Mouse (Mus musculus) hindbrain, embryonic 14.5 days (tissue): ENCODE data around the gene Gpr84. TPM values are rescaled to one million over a fixed set of nuclear protein-coding genes. Genes with fewer than 3 reads are reported as not detected.

Experiments
- ATAC-seq: fragments of 200-750 bp; cut with Nextera tagmentation; 2 replicates; pipeline ENCODE4 v1.8.0; 2017; ENCODE audit warnings: moderate number of reproducible peaks, mild to moderate bottlenecking, moderate TSS enrichment, moderate library complexity; ENCODE audit not compliant: low FRiP score
- DNase-seq: peaks from one replicate; pipeline ENCODE4 v3.0.0-alpha.2; 2015; ENCODE audit warnings: low spot score
- H3K27ac ChIP-seq: fragments of 300-500 bp; sonication (generic); 2 replicates; pipeline ENCODE4 v1.5.1; 2014; ENCODE audit warnings: mild to moderate bottlenecking, moderate library complexity
- H3K27me3 ChIP-seq: fragments of 300-500 bp; sonication (generic); 2 replicates; pipeline ENCODE4 v1.6.1; 2014; ENCODE audit warnings: mild to moderate bottlenecking, low read length, mixed read lengths; ENCODE audit not compliant: control insufficient read depth, insufficient read depth
- H3K36me3 ChIP-seq: fragments of 300-500 bp; sonication (generic); replicated peaks from 2 replicates; pipeline ENCODE4 v1.6.1; 2014; ENCODE audit not compliant: control insufficient read depth, insufficient read depth
- H3K4me1 ChIP-seq: fragments of 300-500 bp; sonication (generic); replicated peaks from 2 replicates; pipeline ENCODE4 v1.6.1; 2014; ENCODE audit warnings: antibody characterized with exemption, low read length, mixed read lengths; ENCODE audit not compliant: control insufficient read depth, insufficient read depth
- H3K4me2 ChIP-seq: fragments of 300-500 bp; sonication (generic); replicated peaks from 2 replicates; pipeline ENCODE4 v1.6.1; 2014; ENCODE audit warnings: mild to moderate bottlenecking, moderate library complexity
- H3K4me3 ChIP-seq: fragments of 300-500 bp; sonication (generic); replicated peaks from 2 replicates; pipeline ENCODE4 v1.5.1; 2014; ENCODE audit warnings: mild to moderate bottlenecking, low read length
- H3K9ac ChIP-seq: fragments of 300-500 bp; sonication (generic); 2 replicates; pipeline ENCODE4 v1.6.1; 2014
- H3K9me3 ChIP-seq: fragments of 300-500 bp; sonication (generic); 2 replicates; pipeline ENCODE4 v1.6.1; 2016; ENCODE audit warnings: low read length; ENCODE audit not compliant: control insufficient read depth
- WGBS: fragments of 180-500 bp; shearing (Covaris S2); extraction: QIAGEN DNeasy Blood & Tissue Kit; methylation state at CpG from one replicate; pipeline ENCODE4 v1.1.7; 2014; 5-methylcytosine and 5-hydroxymethylcytosine counted together
- polyA plus RNA-seq: library from polyadenylated mRNA; unstranded; fragments of >200 nt; fragmentation: Nextera tagmentation; extraction: Ambion mirVana; gene quantifications from 2 replicates; pipeline ENCODE4 v1.2.1, GENCODE M21; 2014

Gpr84 gene
- polyA plus RNA-seq, 1 experiment from 2014 or later, result 0.12 TPM

DNA sequence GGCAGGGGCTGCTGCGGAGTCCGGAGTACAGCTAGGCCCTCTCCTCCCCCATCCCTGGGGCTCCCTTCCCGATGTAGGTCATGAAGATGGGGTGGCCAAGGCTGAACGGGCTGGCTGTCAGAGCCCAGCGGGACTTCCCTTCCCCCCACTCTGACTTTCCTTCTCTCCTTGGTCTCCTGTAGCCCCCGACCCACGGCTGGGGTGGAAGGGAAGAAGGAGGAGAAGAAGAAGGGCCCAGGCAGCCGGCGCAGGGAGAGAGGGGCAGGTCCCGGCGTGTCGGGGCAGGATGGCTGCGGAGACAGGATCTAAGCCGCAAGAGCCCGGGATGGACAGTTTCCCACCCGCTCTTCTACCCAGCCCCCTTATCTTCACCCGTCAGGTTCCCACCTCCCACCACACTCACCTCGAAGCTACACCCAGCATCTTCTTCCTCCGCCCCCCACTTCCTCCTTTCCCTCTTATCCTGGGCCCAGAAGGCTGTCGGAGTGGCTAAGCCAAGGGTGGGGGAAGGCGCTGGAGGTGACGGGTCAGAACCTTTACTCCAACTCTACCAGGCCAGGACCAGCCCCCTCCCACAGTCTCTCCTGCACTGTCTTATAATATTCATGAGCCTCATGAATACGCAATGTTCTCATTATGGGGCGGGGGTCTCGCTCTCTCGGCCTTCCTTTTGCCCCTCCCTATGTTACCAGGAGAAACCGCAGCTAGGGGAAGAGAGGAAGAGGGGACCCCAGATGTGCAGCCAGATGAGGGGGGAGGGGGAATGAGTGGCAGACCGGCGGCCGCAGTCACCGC, 29.0 kb upstream of the Gpr84 start:
- 0 out of 2 replicates have a peak, but pooled peaks cover 3% of the 10 kb centered on the region for H3K4me1 ChIP-seq
- ATAC-seq (peak; percentile 57), DNase-seq (no peak)
- peak overlapping the region; percentile 67 for H3K9ac ChIP-seq
- no peak overlapping the region for H3K27ac ChIP-seq
- no peaks in the 10 kb centered on the region for H3K27me3 ChIP-seq
- no peaks in the 10 kb centered on the region for H3K9me3 ChIP-seq
- 5% methylated on average over 28 of the region's 31 CpGs for WGBS
- peak overlapping the region; percentile 76 for H3K4me2 ChIP-seq
- peak overlapping the region; percentile 61 for H3K4me3 ChIP-seq
- H3K36me3 ChIP-seq, result no peaks in the 10 kb centered on the region

DNA sequence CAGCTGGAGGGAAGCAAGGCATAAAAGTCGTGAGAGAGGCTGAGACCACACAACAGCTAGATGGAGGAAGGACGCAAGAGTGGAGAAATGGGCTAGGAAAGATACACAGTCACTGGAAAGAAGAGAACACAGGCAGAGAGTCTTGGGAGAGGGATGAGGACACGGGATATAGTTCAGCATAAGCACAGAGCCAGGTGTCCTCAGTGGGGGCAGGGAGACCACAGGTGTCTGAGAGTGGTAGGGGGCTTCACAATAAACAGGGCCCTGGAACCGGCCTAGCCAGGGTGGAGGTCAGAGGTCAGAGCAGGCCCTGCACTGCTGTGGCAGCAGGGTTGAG, 28.4 kb upstream of the Gpr84 start:
- DNase-seq (no peak), ATAC-seq (no peak)
- Histone ChIP-seq H3K4me3 (peak overlapping the region; percentile 61), H3K27me3 (no peaks in the 10 kb centered on the region), H3K4me2 (peak overlapping the region; percentile 76), H3K36me3 (no peaks in the 10 kb centered on the region), H3K9ac (peak overlapping the region; percentile 67), H3K4me1 (0 out of 2 replicates have a peak, but pooled peaks cover 3% of the 10 kb centered on the region), H3K27ac (no peak overlapping the region), H3K9me3 (no peaks in the 10 kb centered on the region)
- 49% methylated on average over 4 of the region's 4 CpGs for WGBS

DNA sequence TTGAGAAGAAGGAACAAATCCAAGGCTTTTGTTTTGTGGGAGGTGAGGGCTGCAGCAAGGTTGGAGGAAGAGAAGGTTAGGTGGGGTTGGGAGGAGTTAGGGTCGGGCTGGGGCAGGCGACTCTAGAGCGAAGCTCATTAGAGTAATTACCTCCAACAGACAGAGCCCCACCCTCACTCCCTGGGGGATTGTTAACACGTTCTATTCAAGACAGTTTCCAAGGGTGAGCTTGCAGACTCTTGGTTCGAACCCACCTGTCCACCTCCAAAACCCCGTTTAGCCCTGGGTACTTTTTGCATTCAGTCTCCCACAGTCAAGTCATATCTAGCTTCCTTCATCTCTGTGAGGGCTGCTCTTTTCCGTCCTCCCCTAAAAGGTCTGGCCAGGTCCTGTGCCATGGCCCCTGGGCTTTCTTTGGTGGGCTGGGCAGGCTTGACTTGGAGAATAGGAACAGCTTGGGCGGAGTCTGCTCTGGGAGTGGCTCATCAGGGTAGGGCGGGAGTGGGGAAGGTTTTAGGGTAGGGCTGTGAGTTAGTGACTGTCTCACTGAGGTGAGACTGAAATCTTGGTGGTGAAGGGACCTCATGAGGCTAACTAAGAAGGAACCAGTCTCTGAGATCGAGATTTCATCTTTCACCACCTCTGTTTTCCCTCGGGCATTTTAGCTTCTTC, 26.7 kb upstream of the Gpr84 start:
- no peak for ATAC-seq
- WGBS, result 20% methylated on average over 11 of the region's 11 CpGs
- 0 out of 2 replicates have a peak, but pooled peaks cover 3% of the 10 kb centered on the region for H3K4me1 ChIP-seq

GRCm38 (mm10) chr15:103335488-103336235, 25.2 kb upstream of the Gpr84 start:
- Histone ChIP-seq H3K9ac (no peak overlapping the region), H3K4me1 (0 out of 2 replicates have a peak, but pooled peaks cover 3% of the 10 kb centered on the region), H3K36me3 (no peaks in the 10 kb centered on the region), H3K27me3 (no peaks in the 10 kb centered on the region), H3K27ac (no peak overlapping the region), H3K4me3 (no peak overlapping the region), H3K9me3 (no peaks in the 10 kb centered on the region), H3K4me2 (no peak overlapping the region)
- 34% methylated on average over 7 of the region's 7 CpGs for WGBS
- ATAC-seq, result no peak
- DNase-seq, result no peak

More for the DNA sequence above, 26.7 kb upstream of the Gpr84 start:
- Histone ChIP-seq H3K9ac (no peak overlapping the region), H3K27me3 (no peaks in the 10 kb centered on the region), H3K9me3 (no peaks in the 10 kb centered on the region), H3K4me3 (no peak overlapping the region), H3K4me2 (no peak overlapping the region), H3K27ac (no peak overlapping the region), H3K36me3 (no peaks in the 10 kb centered on the region)
- no peak for DNase-seq

DNA sequence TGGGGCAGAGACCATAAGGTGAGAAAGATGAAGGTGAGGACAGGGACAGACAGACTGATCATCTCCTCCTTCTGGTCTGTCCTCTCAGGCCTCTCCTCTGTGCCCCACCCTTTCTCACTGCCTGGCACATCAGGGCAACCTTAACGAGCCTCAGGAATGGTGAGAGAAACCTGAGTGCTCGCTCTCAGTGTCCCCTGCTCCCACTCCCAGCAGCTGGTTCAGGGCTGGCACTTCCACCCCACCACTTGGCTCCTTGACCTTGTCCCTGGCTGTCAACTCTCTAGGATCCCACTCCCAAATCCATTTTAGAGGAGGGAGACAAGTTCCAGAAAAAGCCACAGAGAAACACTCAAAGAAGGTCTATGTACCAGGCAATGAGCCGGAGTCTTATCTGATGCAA, 24.6 kb upstream of the Gpr84 start:
- Histone ChIP-seq H3K27me3 (no peaks in the 10 kb centered on the region), H3K4me1 (no peaks in the 10 kb centered on the region), H3K27ac (no peak overlapping the region), H3K4me3 (no peak overlapping the region), H3K4me2 (no peak overlapping the region), H3K9me3 (no peaks in the 10 kb centered on the region), H3K36me3 (no peaks in the 10 kb centered on the region), H3K9ac (no peak overlapping the region)
- DNase-seq (no peak), ATAC-seq (no peak)
- WGBS, result 63% methylated on average over 3 of the region's 3 CpGs

- DNase-seq, result no peak
These were observed 23.8 kb upstream of the Gpr84 start for GRCm38 (mm10) chr15:103334194-103334593.

GRCm38 (mm10) chr15:103333738-103334137, 23.3 kb upstream of the Gpr84 start:
- 65% methylated on average over 5 of the region's 5 CpGs for WGBS
- H3K36me3 ChIP-seq, result no peaks in the 10 kb centered on the region
- no peak for ATAC-seq
- no peak for DNase-seq
- no peak overlapping the region for H3K27ac ChIP-seq
- H3K4me3 ChIP-seq, result no peak overlapping the region
- H3K9me3 ChIP-seq, result no peaks in the 10 kb centered on the region
- no peaks in the 10 kb centered on the region for H3K4me1 ChIP-seq
- no peak overlapping the region for H3K4me2 ChIP-seq
- no peak overlapping the region for H3K9ac ChIP-seq
- H3K27me3 ChIP-seq, result no peaks in the 10 kb centered on the region

More at GRCm38 (mm10) chr15:103334194-103334593, 23.8 kb upstream of the Gpr84 start:
- H3K4me1 ChIP-seq, result no peaks in the 10 kb centered on the region
- H3K9me3 ChIP-seq, result no peaks in the 10 kb centered on the region
- H3K36me3 ChIP-seq, result no peaks in the 10 kb centered on the region
- H3K4me3 ChIP-seq, result no peak overlapping the region
- WGBS, result 10% methylated on average over 2 of the region's 2 CpGs
- no peak overlapping the region for H3K27ac ChIP-seq
- no peak for ATAC-seq
- no peak overlapping the region for H3K4me2 ChIP-seq
- H3K27me3 ChIP-seq, result no peaks in the 10 kb centered on the region
- no peak overlapping the region for H3K9ac ChIP-seq

DNA sequence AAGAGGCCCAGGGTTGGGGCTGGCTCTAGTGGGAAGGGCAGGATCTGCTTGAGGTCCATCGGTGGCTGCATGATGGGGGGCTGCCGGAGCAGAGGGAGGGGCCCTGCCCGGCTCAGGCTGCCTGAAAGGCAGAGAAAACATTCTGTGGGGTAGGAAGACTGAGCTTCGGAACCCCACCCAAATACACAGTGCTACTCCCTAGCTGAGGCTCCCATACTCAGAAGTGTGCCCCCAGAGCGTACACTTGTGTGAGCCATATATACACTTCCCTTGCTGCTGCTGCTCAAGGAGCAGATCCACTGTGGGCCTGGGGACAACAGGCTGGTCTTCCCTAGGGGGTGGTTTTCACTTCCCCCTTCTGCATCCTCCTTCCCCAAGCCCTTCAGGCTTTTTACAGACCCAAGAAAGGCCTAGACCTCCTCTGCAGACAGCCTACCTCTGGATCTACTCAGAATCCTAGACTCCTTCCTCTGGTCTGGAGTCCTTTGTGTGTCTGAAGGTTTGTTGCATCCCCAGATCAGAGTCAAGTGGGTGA, 22.7 kb upstream of the Gpr84 start:
- no peaks in the 10 kb centered on the region for H3K4me1 ChIP-seq
- WGBS, result 70% methylated on average over 5 of the region's 5 CpGs
- H3K9ac ChIP-seq, result no peak overlapping the region

More for the DNA sequence above, 22.7 kb upstream of the Gpr84 start:
- no peaks in the 10 kb centered on the region for H3K27me3 ChIP-seq
- no peaks in the 10 kb centered on the region for H3K9me3 ChIP-seq
- ATAC-seq (no peak), DNase-seq (no peak)
- H3K36me3 ChIP-seq, result no peaks in the 10 kb centered on the region
- H3K4me2 ChIP-seq, result no peak overlapping the region
- no peak overlapping the region for H3K27ac ChIP-seq
- no peak overlapping the region for H3K4me3 ChIP-seq
